Mouse (Mus musculus) ES-E14 (cell line): ENCODE measurements around the gene Luzp4. TPM values are rescaled to one million over a fixed set of nuclear protein-coding genes. Genes with fewer than 3 reads are reported as not detected.
"Not testable (repeated sequence)": the region's sequence is repeated elsewhere in the genome, so short reads cannot be mapped to it uniquely, and the experiment has no call there.

Source experiments
- DNase-seq: peaks from one replicate; pipeline ENCODE4 v3.0.0-alpha.2; 2013; ENCODE audit warnings: low read depth, low spot score
- H3K27ac ChIP-seq: 2 replicates; pipeline ENCODE4 v1.5.1; 2012; ENCODE audit warnings: low read depth, mild to moderate bottlenecking, low read length, moderate library complexity, mixed read lengths; ENCODE audit not compliant: poor library complexity, insufficient read depth, severe bottlenecking
- H3K36me3 ChIP-seq: 2 replicates; pipeline ENCODE4 v1.6.1; 2012; ENCODE audit warnings: mild to moderate bottlenecking, low read length, moderate library complexity, mixed read lengths; ENCODE audit not compliant: control insufficient read depth, poor library complexity, insufficient read depth, severe bottlenecking
- H3K4me1 ChIP-seq, 2 experiments: fragments of 150-350 bp in 1 of 2; sonication (generic) in 1 of 2; 2 replicates each; pipeline ENCODE4 v1.6.1; 2012; ENCODE audit warnings: low read length in 2 of 2, mild to moderate bottlenecking in 1 of 2, mixed read lengths in 1 of 2; ENCODE audit not compliant: control insufficient read depth in 2 of 2, insufficient read depth in 2 of 2, poor library complexity in 1 of 2
- H3K4me3 ChIP-seq, 2 experiments: fragments of 150-350 bp in 1 of 2; sonication (generic) in 1 of 2; 2 replicates each; pipeline ENCODE4 v1.5.1; 2012; ENCODE audit warnings: low read length in 2 of 2, low read depth in 1 of 2, mild to moderate bottlenecking in 1 of 2, mixed read lengths in 1 of 2; ENCODE audit not compliant: insufficient read depth in 1 of 2, poor library complexity in 1 of 2, severe bottlenecking in 1 of 2
- H3K9ac ChIP-seq: 2 replicates; pipeline ENCODE4 v1.6.1; 2012; ENCODE audit warnings: low read depth, mild to moderate bottlenecking, low read length, mixed read lengths; ENCODE audit not compliant: poor library complexity, insufficient read depth, severe bottlenecking
- H3K9me3 ChIP-seq: fragments of 150-350 bp; sonication (generic); 2 replicates; pipeline ENCODE4 v1.6.1; 2012; ENCODE audit warnings: low read depth, mild to moderate bottlenecking, low read length; ENCODE audit not compliant: control insufficient read depth, insufficient read depth
- in situ Hi-C, 2 experiments: fragments of 600-800 bp; cut with MboI; formaldehyde crosslinking; loops; one replicate each; pipeline ENCODE4 v1.15.1; 2025; ENCODE audit warnings: low sequenced_read_pairs in 2 of 2, inconsistent platforms in 1 of 2; ENCODE audit not compliant: unreplicated experiment in 2 of 2
- total RNA-seq: library from RNA; depleted of rRNA; stranded (reverse); fragments of 300-350 nt; gene quantifications from 2 replicates; pipeline ENCODE4 v1.2.3, GENCODE M21; 2012; rRNA removed

Gene Luzp4
- total RNA-seq, result 0.21 TPM in 1 of 2 replicates, not detected in the other

DNA sequence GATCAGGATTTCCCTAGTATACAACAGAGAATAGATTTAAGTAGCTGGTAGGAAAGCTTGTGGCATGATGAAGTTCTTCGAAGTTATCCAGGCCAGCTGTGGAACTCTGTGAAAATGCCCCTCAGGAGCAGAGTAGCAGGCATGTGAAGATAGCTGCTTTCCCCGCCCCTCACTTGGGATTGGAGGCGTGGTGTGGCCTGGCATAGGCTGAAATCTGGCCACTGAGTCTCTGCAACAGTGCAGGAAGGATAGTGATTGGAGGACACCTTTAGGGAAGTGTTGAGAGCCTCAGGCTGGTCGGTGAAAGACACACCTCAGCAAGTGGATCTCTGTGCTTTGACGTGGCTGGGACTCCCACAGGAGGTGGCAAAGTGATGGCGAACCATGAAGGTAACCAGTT lies at the start of gene Luzp4:
Gene Luzp4, plus strand, starts transcription at position 301 of the 400 bp plus-strand sequence.
- DNase-seq, H3K4me3 ChIP-seq, H3K9ac ChIP-seq, in situ Hi-C loops, H3K36me3 ChIP-seq, H3K4me1 ChIP-seq, H3K9me3 ChIP-seq, H3K27ac ChIP-seq: not testable (repeated sequence)

DNA sequence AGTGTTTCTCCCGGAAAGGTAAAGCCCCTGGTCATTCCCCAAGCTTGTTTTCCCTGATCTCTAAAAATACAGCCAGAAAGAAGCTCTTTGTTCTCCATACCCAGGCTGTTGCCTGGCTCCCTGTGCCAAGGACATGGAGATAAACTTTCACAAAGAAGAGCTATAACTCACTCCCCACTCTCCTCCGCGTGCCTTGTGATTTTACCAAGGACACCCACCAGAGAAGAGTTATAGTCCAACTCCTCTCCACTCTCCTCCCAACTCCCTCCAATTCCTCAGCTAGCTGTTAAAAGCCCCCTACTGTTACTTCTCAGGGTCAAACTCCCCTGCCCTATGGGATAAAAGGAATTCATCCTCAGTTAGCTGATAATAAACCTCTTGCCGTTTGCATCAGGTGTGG lies 15.6 kb upstream of the Luzp4 start:
- H3K9me3 ChIP-seq, in situ Hi-C loops, DNase-seq, H3K9ac ChIP-seq, H3K4me3 ChIP-seq, H3K4me1 ChIP-seq, H3K36me3 ChIP-seq, H3K27ac ChIP-seq: not testable (repeated sequence)

Other genes with a start within 250 kb of the Luzp4 start
- gene Gm8334, start 242.5 kb upstream of the Luzp4 start, total RNA-seq, result not detected in 2 replicates
- gene Gm15127, start 194.0 kb upstream of the Luzp4 start, total RNA-seq, result 0.27 TPM in 1 of 2 replicates, not detected in the other
- gene Ott, start 216.6 kb downstream of the Luzp4 start, total RNA-seq, result 0.27 TPM in 1 of 2 replicates, not detected in the other